Mouse (Mus musculus): Measurements from ENCODE around the gene Ovol3. TPM values are rescaled to one million over a fixed set of nuclear protein-coding genes. Genes with fewer than 3 reads are reported as not detected.

Gene Ovol3
- polyA plus RNA-seq (2021), result not detected

DNA sequence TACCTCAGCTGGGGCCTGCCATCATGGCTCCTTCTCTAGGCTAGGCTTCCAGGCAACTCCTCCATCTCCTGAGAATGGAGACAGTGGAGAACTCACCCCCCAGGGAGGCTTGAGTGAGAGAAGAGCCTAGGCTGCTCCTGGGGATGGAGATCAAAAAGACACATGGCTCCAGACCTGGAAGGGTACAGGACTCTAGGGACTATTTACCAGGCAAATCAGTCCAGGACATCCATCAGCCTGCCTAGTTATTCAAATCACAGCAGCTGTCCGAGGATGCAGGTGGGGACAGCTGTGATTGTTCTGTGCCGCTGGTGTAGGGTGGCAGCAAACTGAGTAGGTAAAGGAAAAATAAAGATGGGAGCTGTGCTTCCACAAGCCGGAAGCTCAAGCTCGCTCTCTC lies at the start of gene Ovol3:
TSS of gene Ovol3 (minus strand) at position 101 of the 400 bp plus-strand sequence.
- ATAC-seq (no peak), DNase-seq (ENCODE audit: low read depth, low spot score) (no peak)
- no peaks in the 10 kb centered on the region for H3K27me3 ChIP-seq
- ChIA-PET CTCF (no interaction called here), POLR2A (no interaction called here)
- no peak for TF ChIP-seq CTCF (IDR thresholded peaks at IDR 0.05)
- in situ Hi-C loops (cut with MboI; ENCODE audit: low pct_unique_long_range_greater_than_20kb), result no loop called here

DNA sequence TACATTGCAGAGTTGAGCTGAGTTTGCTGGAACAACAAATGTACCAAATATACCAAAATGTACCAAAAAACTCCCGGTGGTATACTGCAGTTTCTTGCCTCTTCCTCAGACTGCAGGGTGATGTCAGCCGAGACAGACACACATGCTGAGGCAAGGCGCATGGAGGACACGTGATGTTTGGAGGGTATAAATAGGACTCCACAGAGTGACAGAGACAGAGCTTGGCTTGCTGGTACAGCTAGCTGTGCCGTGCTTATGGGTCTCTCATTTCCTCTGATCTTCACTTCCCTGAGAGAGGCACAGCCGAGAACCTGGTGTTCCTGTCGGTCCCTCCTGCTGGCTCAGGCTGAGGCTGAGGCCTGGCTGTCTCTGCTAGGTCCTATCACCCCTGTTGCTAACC lies 47.2 kb upstream of the Ovol3 start:
- ATAC-seq (no peak), DNase-seq (ENCODE audit: low read depth, low spot score) (no peak)
- POLR2A ChIA-PET, result no interaction called here
- TF ChIP-seq CTCF (IDR thresholded peaks at IDR 0.05), result no peak
- no peaks in the 10 kb centered on the region for H3K27me3 ChIP-seq
- CTCF ChIA-PET, result interaction anchor here (1.5 to 1.7 kb wide), 2 partner anchors 18 to 50 kb away, joined by 3 to 5 read pairs; no protein-coding TSS in a partner anchor
- in situ Hi-C loops (cut with MboI; ENCODE audit: low pct_unique_long_range_greater_than_20kb), result no loop called here

DNA sequence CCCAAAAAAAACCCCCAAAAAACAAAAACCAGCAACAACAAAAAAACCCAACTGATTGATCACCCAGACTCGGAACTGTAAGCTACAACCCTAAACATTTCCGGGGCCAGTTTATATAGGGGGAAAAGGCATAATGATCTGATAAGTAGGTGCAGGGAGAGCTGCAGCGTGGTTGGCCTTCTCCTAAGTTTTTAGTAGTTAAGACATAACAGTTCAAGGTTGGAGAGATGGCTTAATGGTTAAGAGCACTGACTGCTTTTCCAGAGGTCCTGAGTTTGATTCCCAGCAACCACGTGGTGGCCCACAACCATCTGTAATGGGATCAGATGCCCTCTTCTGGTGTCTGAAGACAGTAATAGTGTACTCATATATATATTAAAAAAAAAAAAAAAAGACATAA lies 46.0 kb upstream of the Ovol3 start:
- ChIA-PET CTCF (interaction anchor here (0.9 to 1.7 kb wide), 2 partner anchors 10 to 19 kb away, joined by 3 to 5 read pairs; partner anchors contain the start of gene Clip3), POLR2A (no interaction called here)
- in situ Hi-C loops (cut with MboI; ENCODE audit: low pct_unique_long_range_greater_than_20kb), result no loop called here
- no peak for TF ChIP-seq CTCF (IDR thresholded peaks at IDR 0.05)
- H3K27me3 ChIP-seq, result no peaks in the 10 kb centered on the region
- no peak for DNase-seq (ENCODE audit: low read depth, low spot score)
- ATAC-seq, result no peak

DNA sequence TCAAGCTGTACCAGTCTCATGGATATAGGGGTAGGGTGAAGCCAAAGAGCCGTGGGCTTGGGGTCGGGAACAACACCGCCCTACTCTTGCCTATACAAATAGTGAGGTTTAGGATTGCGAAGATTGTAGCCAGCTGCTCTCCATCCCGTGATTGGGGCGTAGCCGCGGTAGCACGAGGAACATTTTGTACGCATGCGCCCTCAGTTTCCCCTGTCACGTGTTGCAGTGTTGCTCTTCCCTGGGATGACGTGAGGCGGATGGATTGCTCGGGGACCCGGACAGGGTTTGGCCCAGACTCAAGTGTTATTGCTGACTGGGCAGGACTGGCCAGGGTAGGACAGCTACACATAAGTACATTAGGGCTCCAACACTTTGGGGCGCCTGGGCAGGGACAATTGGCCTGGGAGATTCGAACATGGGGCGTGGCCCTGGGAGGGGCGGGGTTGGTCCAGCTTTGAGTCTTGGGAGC lies 45.2 kb upstream of the Ovol3 start:
- DNase-seq (ENCODE audit: low read depth, low spot score) (peak; percentile 72), ATAC-seq (peak; percentile 71)
- no peaks in the 10 kb centered on the region for H3K27me3 ChIP-seq
- in situ Hi-C loops (cut with MboI; ENCODE audit: low pct_unique_long_range_greater_than_20kb), result no loop called here
- POLR2A ChIA-PET, result interaction anchor here (0.7 kb wide), 1 partner anchor 223 kb away, joined by 3 read pairs; no protein-coding TSS in a partner anchor
- TF ChIP-seq CTCF (IDR thresholded peaks at IDR 0.05), result no peak
- CTCF ChIA-PET, result interaction anchor here (0.9 to 1.5 kb wide), 4 partner anchors 11 to 64 kb away, joined by 3 to 4 read pairs (median 3); partner anchors contain the start of genes Clip3, Polr2i and Tbcb

DNA sequence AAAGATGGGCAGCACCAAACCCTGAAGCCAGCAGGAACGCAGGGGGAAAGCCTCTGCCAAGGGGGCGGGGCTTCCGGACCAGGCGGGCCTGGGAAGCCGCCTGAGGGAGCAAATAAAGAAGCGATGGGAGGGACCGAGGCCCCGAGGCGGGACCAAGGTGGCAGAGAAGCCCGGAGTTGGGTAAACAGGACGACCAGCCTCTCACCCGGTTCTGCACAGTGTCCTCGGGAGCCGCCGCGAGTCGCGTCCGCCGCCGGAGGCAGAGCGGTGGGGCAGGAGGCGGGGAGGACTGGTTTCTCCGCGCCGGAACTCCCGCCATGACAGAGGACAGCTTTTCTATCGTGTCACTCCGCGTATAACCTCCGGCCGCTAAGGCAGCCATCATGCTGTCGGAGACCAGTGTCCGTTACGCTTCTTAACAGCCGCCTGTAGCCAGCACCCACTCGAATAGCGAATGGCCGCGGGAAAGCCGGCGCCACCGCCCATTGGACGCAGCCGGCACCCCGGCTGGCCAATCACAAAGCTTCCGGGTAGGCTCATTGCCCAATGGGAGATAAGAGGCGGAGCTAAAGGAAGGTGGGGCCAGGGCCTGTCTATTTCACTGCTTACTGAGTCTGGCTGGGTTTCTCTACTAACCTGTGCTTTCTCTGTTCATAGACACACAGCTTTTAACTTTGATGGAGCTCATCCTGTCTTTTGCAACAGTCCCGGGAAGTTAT lies 44.6 kb upstream of the Ovol3 start, which contains the start of the genes Thap8 and Wdr62:
TSS of gene Thap8 (plus strand) at position 144 of the 719 bp plus-strand sequence.
TSS of gene Wdr62 (minus strand) at position 469 of the 719 bp plus-strand sequence.
- ChIA-PET CTCF (interaction anchor here (1.0 to 1.5 kb wide), 3 partner anchors 20 to 63 kb away, joined by 3 to 4 read pairs (median 3); partner anchors contain the start of genes Polr2i and Tbcb), POLR2A (interaction anchor here (0.7 kb wide), 1 partner anchor 223 kb away, joined by 3 read pairs; no protein-coding TSS in a partner anchor)
- peak; percentile 75 for DNase-seq (ENCODE audit: low read depth, low spot score)
- peak; percentile 83 for ATAC-seq
- no peaks in the 10 kb centered on the region for H3K27me3 ChIP-seq
- in situ Hi-C loops (cut with MboI; ENCODE audit: low pct_unique_long_range_greater_than_20kb), result no loop called here
- TF ChIP-seq CTCF (IDR thresholded peaks at IDR 0.05), result no peak

DNA sequence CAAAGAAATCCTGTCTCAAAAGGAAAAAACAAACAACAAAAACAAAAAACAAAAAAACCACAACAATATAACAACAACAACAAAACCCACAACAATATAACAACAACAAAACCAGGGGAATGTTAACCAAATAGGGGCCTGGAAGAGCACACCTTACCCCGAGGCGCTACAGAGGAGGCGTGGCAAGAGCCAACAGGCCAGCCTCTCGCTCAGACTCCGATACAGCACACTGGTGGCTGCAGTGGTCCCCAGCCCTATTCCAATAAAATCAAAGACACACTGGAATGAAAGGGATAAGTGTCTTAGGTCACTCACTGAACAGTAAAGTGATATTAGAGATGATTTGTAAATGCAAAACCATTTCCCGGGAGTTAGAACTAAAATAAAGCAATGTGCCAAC lies 44.0 kb upstream of the Ovol3 start:
- DNase-seq (ENCODE audit: low read depth, low spot score) (no peak), ATAC-seq (peak; percentile 42)
- ChIA-PET POLR2A (no interaction called here), CTCF (interaction anchor here (1.5 kb wide), 1 partner anchor 21 kb away, joined by 4 read pairs; no protein-coding TSS in a partner anchor)
- no peak for TF ChIP-seq CTCF (IDR thresholded peaks at IDR 0.05)
- no peaks in the 10 kb centered on the region for H3K27me3 ChIP-seq
- in situ Hi-C loops (cut with MboI; ENCODE audit: low pct_unique_long_range_greater_than_20kb), result no loop called here

DNA sequence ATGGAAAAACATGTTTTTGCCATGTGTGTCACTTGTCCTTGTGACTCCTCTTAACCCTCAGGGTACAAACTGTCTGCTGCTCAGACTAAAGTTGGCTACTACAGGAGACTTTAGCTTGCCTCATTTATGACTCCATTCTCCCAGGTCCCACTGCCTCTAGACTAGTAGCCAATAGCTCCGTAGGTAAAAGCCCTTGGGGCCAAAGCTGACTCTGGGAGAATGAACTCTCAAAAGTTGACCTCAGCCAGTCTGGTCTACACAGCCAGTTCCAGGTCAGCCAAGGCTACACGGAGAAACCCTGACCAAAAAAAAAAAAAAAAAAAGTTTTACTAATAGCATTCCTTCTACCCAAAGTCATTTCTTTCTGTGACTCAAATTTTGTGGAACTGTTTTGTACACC lies 43.4 kb upstream of the Ovol3 start:
- CTCF ChIA-PET, result interaction anchor here (0.8 kb wide), 1 partner anchor 10 kb away, joined by 3 read pairs; no protein-coding TSS in a partner anchor
- DNase-seq (ENCODE audit: low read depth, low spot score) (no peak), ATAC-seq (no peak)
- POLR2A ChIA-PET, result no interaction called here
- TF ChIP-seq CTCF (IDR thresholded peaks at IDR 0.05), result no peak
- in situ Hi-C loops (cut with MboI; ENCODE audit: low pct_unique_long_range_greater_than_20kb), result no loop called here
- H3K27me3 ChIP-seq, result no peaks in the 10 kb centered on the region

DNA sequence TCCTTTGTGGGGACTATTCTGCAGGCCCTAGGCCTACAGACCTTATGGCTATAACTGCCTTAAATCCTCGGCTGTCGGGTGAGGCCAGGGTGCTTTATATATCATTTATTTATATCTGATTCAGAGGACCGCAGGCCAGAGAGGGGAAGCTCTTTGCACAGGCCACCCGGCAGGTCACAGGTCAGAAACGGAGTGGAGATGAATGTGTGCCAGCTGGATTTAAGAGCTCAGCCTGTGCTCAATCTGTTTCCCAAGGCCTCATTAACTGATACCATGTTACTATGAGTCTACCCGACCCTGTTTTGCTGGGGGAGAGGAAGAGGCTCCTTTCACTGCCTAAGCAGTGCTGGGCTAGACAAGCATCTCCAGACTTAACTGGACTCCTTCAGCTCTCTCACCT lies 38.9 kb upstream of the Ovol3 start:
- in situ Hi-C loops (cut with MboI; ENCODE audit: low pct_unique_long_range_greater_than_20kb), result no loop called here
- TF ChIP-seq CTCF (IDR thresholded peaks at IDR 0.05), result no peak
- H3K27me3 ChIP-seq, result no peaks in the 10 kb centered on the region
- ChIA-PET CTCF (interaction anchor here (1.1 to 4.3 kb wide), 4 partner anchors 9 to 26 kb away, joined by 4 to 12 read pairs (median 6); no protein-coding TSS in a partner anchor), POLR2A (no interaction called here)
- no peak for ATAC-seq
- no peak for DNase-seq (ENCODE audit: low read depth, low spot score)

DNA sequence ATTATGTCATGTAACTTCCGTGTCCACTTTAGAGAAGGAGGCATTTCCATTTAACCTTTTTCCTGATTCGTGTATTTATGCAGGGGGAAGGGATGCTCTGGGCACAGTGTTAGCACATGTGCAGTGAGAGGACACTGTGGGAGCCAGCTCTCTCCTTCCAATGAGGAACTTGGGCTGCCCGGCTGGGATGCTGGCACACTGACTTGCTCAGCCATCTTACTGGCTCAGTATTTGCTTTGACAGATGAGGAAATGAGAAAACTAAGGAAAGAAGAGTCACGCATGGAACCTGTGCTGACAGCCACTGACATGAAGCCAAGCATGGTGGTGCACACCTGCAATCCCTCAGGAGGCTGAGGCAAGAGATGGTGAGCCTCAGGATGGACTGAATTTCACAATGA lies 34.1 kb upstream of the Ovol3 start:
- in situ Hi-C loops (cut with MboI; ENCODE audit: low pct_unique_long_range_greater_than_20kb), result no loop called here
- no peaks in the 10 kb centered on the region for H3K27me3 ChIP-seq
- ATAC-seq, result no peak
- POLR2A ChIA-PET, result no interaction called here
- no peak for DNase-seq (ENCODE audit: low read depth, low spot score)
- TF ChIP-seq CTCF (IDR thresholded peaks at IDR 0.05), result no peak
- CTCF ChIA-PET, result no interaction called here

DNA sequence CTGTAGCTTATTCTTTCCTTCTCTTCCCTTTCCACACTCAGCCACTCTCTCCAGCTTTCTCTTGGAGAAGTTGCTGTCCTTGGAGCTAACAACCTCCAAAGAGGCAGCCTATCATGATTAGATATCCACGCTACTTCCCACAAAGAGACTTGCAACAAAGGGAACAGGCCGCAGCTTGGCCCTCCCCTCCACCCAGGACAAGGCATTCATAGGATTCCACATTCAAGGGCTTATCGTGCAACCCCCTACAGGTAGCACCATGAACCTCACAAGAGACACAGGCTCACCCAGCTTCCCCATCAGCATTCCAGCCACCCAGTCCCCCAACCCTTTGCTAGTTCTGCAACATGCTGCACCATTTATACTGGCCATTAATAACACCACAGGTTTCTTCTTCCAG lies 31.3 kb upstream of the Ovol3 start:
- in situ Hi-C loops (cut with MboI; ENCODE audit: low pct_unique_long_range_greater_than_20kb), result no loop called here
- ATAC-seq (no peak), DNase-seq (ENCODE audit: low read depth, low spot score) (no peak)
- no peak for TF ChIP-seq CTCF (IDR thresholded peaks at IDR 0.05)
- POLR2A ChIA-PET, result interaction anchor here (1.1 kb wide), 1 partner anchor 9 kb away, joined by 3 read pairs; no protein-coding TSS in a partner anchor
- H3K27me3 ChIP-seq, result no peaks in the 10 kb centered on the region
- CTCF ChIA-PET, result no interaction called here

DNA sequence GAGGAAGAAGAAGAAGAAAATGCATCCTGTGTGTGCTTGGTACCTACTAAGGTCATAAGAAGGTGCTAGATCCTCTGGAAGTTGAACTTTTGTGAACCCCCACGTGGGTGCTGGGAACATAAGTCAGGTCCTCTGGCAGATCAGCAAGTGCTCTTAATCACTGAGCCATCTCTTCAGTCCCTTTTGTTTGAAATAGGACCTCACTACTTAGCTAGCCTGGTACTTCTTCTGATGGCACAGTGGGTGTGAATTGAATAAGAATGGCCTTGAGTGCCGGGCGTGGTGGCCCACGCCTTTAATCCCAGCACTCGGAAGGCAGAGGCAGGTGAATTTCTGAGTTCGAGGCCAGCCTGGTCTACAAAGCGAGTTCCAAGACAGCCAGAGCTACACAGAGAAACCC lies 30.4 kb upstream of the Ovol3 start:
- ChIA-PET POLR2A (no interaction called here), CTCF (interaction anchor here (1.6 kb wide), 1 partner anchor 9 kb away, joined by 4 read pairs; no protein-coding TSS in a partner anchor)
- no peak for TF ChIP-seq CTCF (IDR thresholded peaks at IDR 0.05)
- in situ Hi-C loops (cut with MboI; ENCODE audit: low pct_unique_long_range_greater_than_20kb), result no loop called here
- DNase-seq (ENCODE audit: low read depth, low spot score), result no peak
- H3K27me3 ChIP-seq, result no peaks in the 10 kb centered on the region
- ATAC-seq, result no peak

Measured in Patski (cell line).